Comparison of ENCODE assay signal across 8 mouse cellular contexts in the genomic region with DNA sequence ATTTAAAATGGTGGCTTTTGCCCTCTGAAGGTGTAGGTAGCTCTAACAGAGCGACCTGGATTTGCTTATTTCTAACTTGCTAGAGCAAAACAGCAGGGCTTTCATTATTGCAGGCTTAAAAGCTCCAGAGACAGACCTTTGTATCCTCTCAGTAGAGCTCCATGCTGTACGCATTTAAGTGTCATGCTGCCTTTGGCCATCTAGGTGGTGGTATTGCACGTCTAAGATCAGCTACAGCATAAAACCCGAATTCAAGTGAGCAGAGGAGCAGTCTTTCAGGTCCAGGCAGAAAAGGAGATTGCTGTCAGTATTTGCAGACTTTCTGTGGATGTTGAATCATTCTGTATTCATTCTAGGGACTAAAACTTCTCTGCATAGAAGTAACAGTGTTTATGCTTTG. TPM values are rescaled to one million over a fixed set of nuclear protein-coding genes. Genes with fewer than 3 reads are reported as not detected.
A peak's percentile ranks its signal among the peaks of the same experiment; 100 is the strongest.
DNase-seq lines count a peak whose midpoint lies in the region; ATAC-seq and TF ChIP-seq lines count a peak whose summit lies in the region.

No protein-coding gene starts in this region.

- no peak overlapping the region for H3K4me2 ChIP-seq in hindbrain, embryonic 11.5 days (replicated peaks; ENCODE audit: low read depth, low read length)
- no peak overlapping the region for H3K4me2 ChIP-seq in hindbrain, embryonic 13.5 days
- 0 out of 2 replicates have a peak overlapping the region, but pooled peaks have one; percentile 17 for H3K4me2 ChIP-seq in heart, embryonic 11.5 days

- H3K27ac ChIP-seq in hindbrain, embryonic 11.5 days (ENCODE audit: low read depth, low read length) = no peak overlapping the region
- no peak overlapping the region for H3K27ac ChIP-seq in hindbrain, embryonic 13.5 days
- no peak overlapping the region for H3K27ac ChIP-seq in ES-Bruce4 (ENCODE audit: insufficient read depth, low read length)
- H3K27ac ChIP-seq in heart, embryonic 11.5 days (ENCODE audit: low read depth, low read length) = no peak overlapping the region

- no peak for TF ChIP-seq EP300 in ES-Bruce4 (IDR thresholded peaks at IDR 0.05; ENCODE audit: insufficient read depth, low read depth, low read length)

- TF ChIP-seq POLR2A in ES-Bruce4 (IDR thresholded peaks at IDR 0.05; ENCODE audit: insufficient read depth, low read length) = no peak

- ATAC-seq in hindbrain, embryonic 11.5 days (ENCODE audit: low FRiP score) = no peak
- ATAC-seq in hindbrain, embryonic 13.5 days (ENCODE audit: low FRiP score) = no peak
- no peak for ATAC-seq in heart, embryonic 11.5 days (replicated peaks; ENCODE audit: insufficient number of reproducible peaks, low FRiP score, low TSS enrichment)
- ATAC-seq in megakaryocyte-erythroid progenitor cell, adult 5-6 weeks (replicated peaks; ENCODE audit: low FRiP score, low TSS enrichment, poor library complexity, severe bottlenecking) = peak; percentile 69

- H3K9ac ChIP-seq in hindbrain, embryonic 11.5 days (ENCODE audit: low read depth, low read length) = no peak overlapping the region
- H3K9ac ChIP-seq in hindbrain, embryonic 13.5 days = no peak overlapping the region
- 0 out of 2 replicates have a peak overlapping the region, but pooled peaks have one; percentile 34 for H3K9ac ChIP-seq in ES-Bruce4 (ENCODE audit: low read depth, poor library complexity, severe bottlenecking)
- no peak overlapping the region for H3K9ac ChIP-seq in heart, embryonic 11.5 days (ENCODE audit: low read depth, low read length)

- no peaks in the 10 kb centered on the region for H3K36me3 ChIP-seq in hindbrain, embryonic 11.5 days (ENCODE audit: control insufficient read depth, insufficient read depth, low read length)
- peaks cover 3% of the 10 kb centered on the region; the same call in 1 of the 2 replicates for H3K36me3 ChIP-seq in hindbrain, embryonic 13.5 days
- peaks cover 44% of the 10 kb centered on the region for H3K36me3 ChIP-seq in ES-Bruce4 (ENCODE audit: control insufficient read depth, insufficient read depth, low read length, poor library complexity, severe bottlenecking)
- peaks cover 11% of the 10 kb centered on the region; the same call in 1 of the 2 replicates for H3K36me3 ChIP-seq in heart, embryonic 11.5 days (ENCODE audit: control insufficient read depth, insufficient read depth, low read length)

- H3K4me1 ChIP-seq in hindbrain, embryonic 11.5 days (replicated peaks; ENCODE audit: control insufficient read depth, insufficient read depth, low read length) = 0 out of 2 replicates have a peak, but pooled peaks cover 2% of the 10 kb centered on the region
- H3K4me1 ChIP-seq in hindbrain, embryonic 13.5 days (replicated peaks) = peaks cover 26% of the 10 kb centered on the region
- no peaks in the 10 kb centered on the region for H3K4me1 ChIP-seq in ES-Bruce4 (ENCODE audit: control insufficient read depth, insufficient read depth, low read length)
- peaks cover 12% of the 10 kb centered on the region for H3K4me1 ChIP-seq in heart, embryonic 11.5 days (ENCODE audit: control insufficient read depth, insufficient read depth, low read length)

- DNase-seq in hindbrain, embryonic 11.5 days (ENCODE audit: low spot score) = peak; percentile 67
- peak; percentile 34 for DNase-seq in cerebellum, adult 8-10 months
- DNase-seq in layer of hippocampus, adult 9-11 months = peak; percentile 33
- peak; percentile 82 for DNase-seq in thymus, postnatal 0 days (ENCODE audit: low spot score)

- WGBS in hindbrain, embryonic 11.5 days = 24% methylated on average over 4 of the region's 4 CpGs
- 18% methylated on average over 4 of the region's 4 CpGs for whole genome bisulfite sequencing in hindbrain, embryonic 13.5 days
- WGBS in heart, embryonic 11.5 days (ENCODE audit: insufficient replicate concordance) = 21% methylated on average over 4 of the region's 4 CpGs

- H3K27me3 ChIP-seq in hindbrain, embryonic 11.5 days (ENCODE audit: control insufficient read depth, insufficient read depth, low read length) = no peaks in the 10 kb centered on the region
- no peaks in the 10 kb centered on the region for H3K27me3 ChIP-seq in hindbrain, embryonic 13.5 days
- H3K27me3 ChIP-seq in ES-Bruce4 (ENCODE audit: control insufficient read depth, insufficient read depth, low read length, poor library complexity, severe bottlenecking) = no peaks in the 10 kb centered on the region
- H3K27me3 ChIP-seq in heart, embryonic 11.5 days (ENCODE audit: control insufficient read depth, insufficient read depth, low read length) = no peaks in the 10 kb centered on the region

- no peaks in the 10 kb centered on the region for H3K9me3 ChIP-seq in hindbrain, embryonic 11.5 days (ENCODE audit: control insufficient read depth, low read length)
- no peaks in the 10 kb centered on the region for H3K9me3 ChIP-seq in hindbrain, embryonic 13.5 days
- H3K9me3 ChIP-seq in ES-Bruce4 (replicated peaks; ENCODE audit: control insufficient read depth, insufficient read depth, low read length, poor library complexity, severe bottlenecking) = no peaks in the 10 kb centered on the region
- no peaks in the 10 kb centered on the region for H3K9me3 ChIP-seq in heart, embryonic 11.5 days (replicated peaks; ENCODE audit: control insufficient read depth, low read length)

- no peak overlapping the region for H3K4me3 ChIP-seq in hindbrain, embryonic 11.5 days (ENCODE audit: low read depth, low read length)
- H3K4me3 ChIP-seq in hindbrain, embryonic 13.5 days = no peak overlapping the region
- no peak overlapping the region for H3K4me3 ChIP-seq in ES-Bruce4 (ENCODE audit: low read depth, low read length)
- H3K4me3 ChIP-seq in heart, embryonic 11.5 days (ENCODE audit: low read depth, low read length) = no peak overlapping the region

- peak; percentile 8 for TF ChIP-seq CTCF in ES-Bruce4 (IDR thresholded peaks at IDR 0.05; ENCODE audit: low read depth, low read length)

RNA-seq across cellular contexts. Expression of a gene that starts 6.7 kb away (rescaled TPM):
- polyA plus RNA-seq in hindbrain, embryonic 11.5 days (2014; fragmentation: Nextera tagmentation; extraction: Ambion mirVana) = 38.8 and 44.1 TPM in 2 replicates
- polyA plus RNA-seq in hindbrain, embryonic 13.5 days (2015; fragmentation: Nextera tagmentation; extraction: Ambion mirVana) = 26.5 and 26.7 TPM in 2 replicates
- 18.8 and 29.9 TPM in 2 replicates for polyA plus RNA-seq in ES-Bruce4 (2011; ENCODE audit: insufficient read depth, insufficient read length, low read depth, missing spikeins)
- polyA plus RNA-seq in heart, embryonic 11.5 days (2014; fragmentation: Nextera tagmentation; extraction: Ambion mirVana) = 30.5 and 37.6 TPM in 2 replicates
- 45.5 and 53.1 TPM in 2 replicates for total RNA-seq in megakaryocyte-erythroid progenitor cell, adult 5-6 weeks (2014; fragmentation: Nextera tagmentation)
- total RNA-seq in megakaryocyte-erythroid progenitor cell, adult 5-6 weeks (2017) = 22.6 and 26.2 TPM in 2 replicates
- 90.2 and 104 TPM in 2 replicates for polyA plus RNA-seq in thymus, postnatal 0 days (2015; fragmentation: Nextera tagmentation; extraction: Ambion mirVana)

RNA-seq across cellular contexts. Expression of a gene that starts 7.8 kb away (rescaled TPM):
- polyA plus RNA-seq in hindbrain, embryonic 11.5 days (2014; fragmentation: Nextera tagmentation; extraction: Ambion mirVana) = 112 and 123 TPM in 2 replicates
- 66.9 and 71.8 TPM in 2 replicates for polyA plus RNA-seq in hindbrain, embryonic 13.5 days (2015; fragmentation: Nextera tagmentation; extraction: Ambion mirVana)
- polyA plus RNA-seq in ES-Bruce4 (2011; ENCODE audit: insufficient read depth, insufficient read length, low read depth, missing spikeins) = 178 and 198 TPM in 2 replicates
- 103 and 105 TPM in 2 replicates for polyA plus RNA-seq in heart, embryonic 11.5 days (2014; fragmentation: Nextera tagmentation; extraction: Ambion mirVana)
- 85.3 and 102 TPM in 2 replicates for total RNA-seq in megakaryocyte-erythroid progenitor cell, adult 5-6 weeks (2014; fragmentation: Nextera tagmentation)
- total RNA-seq in megakaryocyte-erythroid progenitor cell, adult 5-6 weeks (2017) = 69.9 and 77.6 TPM in 2 replicates
- 81.0 and 92.7 TPM in 2 replicates for polyA plus RNA-seq in thymus, postnatal 0 days (2015; fragmentation: Nextera tagmentation; extraction: Ambion mirVana)
